Mouse (Mus musculus): ENCODE measurements at regions not wholly inside any gene's neighbourhood (a gene's known extent, or its start where the extent isn't known, plus 50 kb on each side); places are given as distances from the start of the nearest gene placed in this dataset.
A peak's percentile ranks its signal among the peaks of the same experiment; 100 is the strongest.

DNA sequence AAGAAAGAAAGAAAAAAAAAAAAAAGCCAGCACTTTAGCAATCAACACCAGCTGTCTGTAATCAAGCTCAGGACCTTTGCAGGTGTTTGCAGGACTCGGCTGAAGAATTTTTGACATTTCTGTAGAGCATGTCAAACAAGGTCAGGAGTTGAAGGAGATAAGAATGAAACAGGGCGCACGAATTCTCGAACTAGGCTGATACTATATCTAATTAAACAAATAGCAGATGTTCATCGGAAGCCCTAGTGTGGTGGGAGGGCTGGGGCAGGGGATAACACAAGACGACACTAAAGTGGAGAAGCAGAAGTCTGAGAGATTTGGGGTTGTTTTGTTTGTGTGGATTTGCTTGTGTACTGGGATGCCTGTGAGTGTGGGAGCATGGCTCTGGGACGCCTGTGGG, 646.9 kb downstream of the Galc start:
- Histone ChIP-seq H3K27ac (no peak overlapping the region), H3K4me3 (no peak overlapping the region), H3K9me3 (no peaks in the 10 kb centered on the region), H3K27me3 (ENCODE audit: poor library complexity, severe bottlenecking) (no peaks in the 10 kb centered on the region), H3K4me1 (no peaks in the 10 kb centered on the region), H3K36me3 (replicated peaks) (no peaks in the 10 kb centered on the region)
- 63% methylated on average over 7 of the region's 7 CpGs for WGBS
- DNase-seq (ENCODE audit: extremely low spot score, low spot score) = peak; percentile 16
